Mouse (Mus musculus): ENCODE measurements around the gene Lrrk2. TPM values are rescaled to one million over a fixed set of nuclear protein-coding genes. Genes with fewer than 3 reads are reported as not detected.

The Lrrk2 gene
- 3.8 and 4.6 TPM in 2 replicates for polyA plus RNA-seq (2015; fragmentation: Nextera tagmentation; extraction: Ambion mirVana)

GRCm38 (mm10) chr15:91672645-91673568 is at the start of gene Lrrk2:
Lrrk2 (plus strand) TSS chr15:91673175.
- Histone ChIP-seq H3K36me3 (no peaks in the 10 kb centered on the region), H3K4me1 (no peaks in the 10 kb centered on the region), H3K4me2 (peak within 1 kb of the TSS; percentile 59), H3K4me3 (replicated peaks) (peak within 1 kb of the TSS; percentile 51), H3K27me3 (replicated peaks) (no peaks in the 10 kb centered on the region), H3K9me3 (no peaks in the 10 kb centered on the region), H3K27ac (peak within 1 kb of the TSS; percentile 49), H3K9ac (peak within 1 kb of the TSS; percentile 26; the same call in 1 of the 2 replicates)
- 2% methylated on average over 40 of the region's 40 CpGs for WGBS
- ATAC-seq (ENCODE audit: insufficient read depth, low FRiP score, low read depth), result peak; percentile 97

- Histone ChIP-seq H3K27ac (no peak overlapping the region), H3K36me3 (no peaks in the 10 kb centered on the region), H3K4me2 (no peak overlapping the region), H3K4me1 (no peaks in the 10 kb centered on the region), H3K4me3 (replicated peaks) (no peak overlapping the region), H3K9ac (no peak overlapping the region), H3K27me3 (replicated peaks) (no peaks in the 10 kb centered on the region), H3K9me3 (no peaks in the 10 kb centered on the region)
- WGBS, result 79% methylated on average over 2 of the region's 2 CpGs
- ATAC-seq (ENCODE audit: insufficient read depth, low FRiP score, low read depth), result no peak
Measured at GRCm38 (mm10) chr15:91624475-91624874, 48.5 kb upstream of the Lrrk2 start.

GRCm38 (mm10) chr15:91629137-91629536 is 43.8 kb upstream of the Lrrk2 start:
- WGBS, result 69% methylated on average over 3 of the region's 3 CpGs
- Histone ChIP-seq H3K36me3 (no peaks in the 10 kb centered on the region), H3K4me3 (replicated peaks) (no peak overlapping the region), H3K9ac (no peak overlapping the region), H3K4me1 (no peaks in the 10 kb centered on the region), H3K27ac (no peak overlapping the region), H3K27me3 (replicated peaks) (no peaks in the 10 kb centered on the region), H3K4me2 (no peak overlapping the region), H3K9me3 (no peaks in the 10 kb centered on the region)
- ATAC-seq (ENCODE audit: insufficient read depth, low FRiP score, low read depth), result no peak

- Histone ChIP-seq H3K9ac (no peak overlapping the region), H3K36me3 (no peaks in the 10 kb centered on the region), H3K4me2 (no peak overlapping the region), H3K4me3 (replicated peaks) (no peak overlapping the region), H3K9me3 (no peaks in the 10 kb centered on the region), H3K4me1 (no peaks in the 10 kb centered on the region), H3K27me3 (replicated peaks) (no peaks in the 10 kb centered on the region), H3K27ac (no peak overlapping the region)
- WGBS, result 78% methylated on average over 4 of the region's 4 CpGs
- no peak for ATAC-seq (ENCODE audit: insufficient read depth, low FRiP score, low read depth)
Measured at GRCm38 (mm10) chr15:91632473-91632872, 40.5 kb upstream of the Lrrk2 start.

GRCm38 (mm10) chr15:91633051-91633450 is 39.9 kb upstream of the Lrrk2 start:
- Histone ChIP-seq H3K27me3 (replicated peaks) (no peaks in the 10 kb centered on the region), H3K4me1 (no peaks in the 10 kb centered on the region), H3K4me2 (no peak overlapping the region), H3K27ac (no peak overlapping the region), H3K9ac (no peak overlapping the region), H3K9me3 (no peaks in the 10 kb centered on the region), H3K36me3 (no peaks in the 10 kb centered on the region), H3K4me3 (replicated peaks) (no peak overlapping the region)
- 82% methylated on average over 9 of the region's 9 CpGs for WGBS
- ATAC-seq (ENCODE audit: insufficient read depth, low FRiP score, low read depth), result no peak

GRCm38 (mm10) chr15:91633806-91634205 is 39.2 kb upstream of the Lrrk2 start:
- Histone ChIP-seq H3K9ac (no peak overlapping the region), H3K27ac (no peak overlapping the region), H3K9me3 (no peaks in the 10 kb centered on the region), H3K36me3 (no peaks in the 10 kb centered on the region), H3K27me3 (replicated peaks) (no peaks in the 10 kb centered on the region), H3K4me1 (no peaks in the 10 kb centered on the region), H3K4me3 (replicated peaks) (no peak overlapping the region), H3K4me2 (no peak overlapping the region)
- ATAC-seq (ENCODE audit: insufficient read depth, low FRiP score, low read depth), result no peak
- WGBS, result 63% methylated on average over 6 of the region's 6 CpGs

GRCm38 (mm10) chr15:91634236-91634635 is 38.7 kb upstream of the Lrrk2 start:
- no peak for ATAC-seq (ENCODE audit: insufficient read depth, low FRiP score, low read depth)
- Histone ChIP-seq H3K27ac (no peak overlapping the region), H3K36me3 (no peaks in the 10 kb centered on the region), H3K9ac (no peak overlapping the region), H3K4me2 (no peak overlapping the region), H3K4me3 (replicated peaks) (no peak overlapping the region), H3K9me3 (no peaks in the 10 kb centered on the region), H3K4me1 (no peaks in the 10 kb centered on the region), H3K27me3 (replicated peaks) (no peaks in the 10 kb centered on the region)
- WGBS, result 77% methylated on average over 8 of the region's 8 CpGs

- Histone ChIP-seq H3K9me3 (no peaks in the 10 kb centered on the region), H3K27ac (no peak overlapping the region), H3K4me3 (replicated peaks) (no peak overlapping the region), H3K4me2 (no peak overlapping the region), H3K36me3 (no peaks in the 10 kb centered on the region), H3K9ac (no peak overlapping the region), H3K4me1 (no peaks in the 10 kb centered on the region), H3K27me3 (replicated peaks) (no peaks in the 10 kb centered on the region)
- WGBS, result 74% methylated on average over 3 of the region's 3 CpGs
- ATAC-seq (ENCODE audit: insufficient read depth, low FRiP score, low read depth), result no peak
Measured at GRCm38 (mm10) chr15:91641631-91642030, 31.3 kb upstream of the Lrrk2 start.

GRCm38 (mm10) chr15:91642682-91643306 is 30.2 kb upstream of the Lrrk2 start:
- H3K9me3 ChIP-seq, result no peaks in the 10 kb centered on the region
- no peaks in the 10 kb centered on the region for H3K4me1 ChIP-seq
- no peak overlapping the region for H3K4me2 ChIP-seq
- 42% methylated on average over 9 of the region's 9 CpGs for WGBS
- no peak overlapping the region for H3K9ac ChIP-seq
- no peaks in the 10 kb centered on the region for H3K36me3 ChIP-seq
- H3K4me3 ChIP-seq (replicated peaks), result no peak overlapping the region
- H3K27ac ChIP-seq, result peak overlapping the region; percentile 4; the same call in 1 of the 2 replicates
- ATAC-seq (ENCODE audit: insufficient read depth, low FRiP score, low read depth), result peak; percentile 80
- H3K27me3 ChIP-seq (replicated peaks), result no peaks in the 10 kb centered on the region

GRCm38 (mm10) chr15:91643632-91644348 is 29.2 kb upstream of the Lrrk2 start:
- Histone ChIP-seq H3K9ac (no peak overlapping the region), H3K4me1 (no peaks in the 10 kb centered on the region), H3K27ac (0 out of 2 replicates have a peak overlapping the region, but pooled peaks have one; percentile 4), H3K9me3 (no peaks in the 10 kb centered on the region), H3K4me2 (no peak overlapping the region), H3K4me3 (replicated peaks) (no peak overlapping the region), H3K36me3 (no peaks in the 10 kb centered on the region), H3K27me3 (replicated peaks) (no peaks in the 10 kb centered on the region)
- no peak for ATAC-seq (ENCODE audit: insufficient read depth, low FRiP score, low read depth)
- 79% methylated on average over 7 of the region's 7 CpGs for WGBS

GRCm38 (mm10) chr15:91650270-91650669 is 22.7 kb upstream of the Lrrk2 start:
- WGBS, result 51% methylated on average over 3 of the region's 3 CpGs
- Histone ChIP-seq H3K4me2 (no peak overlapping the region), H3K4me3 (replicated peaks) (no peak overlapping the region), H3K9ac (no peak overlapping the region), H3K27me3 (replicated peaks) (no peaks in the 10 kb centered on the region), H3K36me3 (no peaks in the 10 kb centered on the region), H3K9me3 (no peaks in the 10 kb centered on the region), H3K27ac (no peak overlapping the region), H3K4me1 (no peaks in the 10 kb centered on the region)
- ATAC-seq (ENCODE audit: insufficient read depth, low FRiP score, low read depth), result no peak

- Histone ChIP-seq H3K27ac (no peak overlapping the region), H3K36me3 (no peaks in the 10 kb centered on the region), H3K4me2 (no peak overlapping the region), H3K4me3 (replicated peaks) (no peak overlapping the region), H3K4me1 (no peaks in the 10 kb centered on the region), H3K9ac (no peak overlapping the region), H3K9me3 (no peaks in the 10 kb centered on the region), H3K27me3 (replicated peaks) (no peaks in the 10 kb centered on the region)
- no peak for ATAC-seq (ENCODE audit: insufficient read depth, low FRiP score, low read depth)
- WGBS, result 66% methylated on average over 7 of the region's 7 CpGs
Measured at GRCm38 (mm10) chr15:91651493-91651892, 21.5 kb upstream of the Lrrk2 start.
